16 mouse cellular contexts compared by ENCODE assay signal in genomic region chr9:112344792-112345191, GRCm38 (mm10).
DNase-seq lines count a peak whose midpoint lies in the region; ATAC-seq and TF ChIP-seq lines count a peak whose summit lies in the region.
"Had no signal": no experiment of that assay in that cellular context is flagged by ENCODE, and none has a peak within 500 bp of the region (broad histone marks: within the 10 kb centered on the region; RNA-seq: fewer than 3 reads in every experiment).

No protein-coding gene starts in this region.

- no peak overlapping the region for H3K27ac ChIP-seq in kidney, embryonic 15.5 days
- no peak overlapping the region for H3K27ac ChIP-seq in limb, embryonic 14.5 days (replicated peaks; ENCODE audit: low read depth, low read length)
- H3K27ac ChIP-seq: liver, embryonic 13.5 days; lung, embryonic 15.5 days; midbrain, embryonic 12.5 days had no signal

- 21% methylated on average over 1 of the region's 1 CpGs for WGBS in kidney, embryonic 15.5 days
- WGBS in limb, embryonic 14.5 days = 31% methylated on average over 1 of the region's 1 CpGs

- ATAC-seq in kidney, embryonic 15.5 days (replicated peaks; ENCODE audit: low FRiP score) = peak; percentile 74
- ATAC-seq in limb, embryonic 14.5 days (ENCODE audit: low FRiP score, low read depth) = peak; percentile 92

- no peaks in the 10 kb centered on the region for H3K9me3 ChIP-seq in kidney, embryonic 15.5 days (replicated peaks)
- H3K9me3 ChIP-seq in limb, embryonic 14.5 days (ENCODE audit: control insufficient read depth, low read length) = no peaks in the 10 kb centered on the region
- H3K9me3 ChIP-seq: liver, embryonic 13.5 days; lung, embryonic 15.5 days; midbrain, embryonic 12.5 days had no signal

- no peak overlapping the region for H3K9ac ChIP-seq in kidney, embryonic 15.5 days
- no peak overlapping the region for H3K9ac ChIP-seq in limb, embryonic 14.5 days (ENCODE audit: low read depth, low read length, severe bottlenecking)
- H3K9ac ChIP-seq: liver, embryonic 13.5 days; lung, embryonic 15.5 days; midbrain, embryonic 12.5 days had no signal

- no peak for TF ChIP-seq POLR2A in limb, embryonic 14.5 days (IDR thresholded peaks at IDR 0.05; ENCODE audit: borderline replicate concordance, extremely low read depth, insufficient read depth, insufficient read length)

- DNase-seq in kidney, adult 8-10 months = no peak
- peak; percentile 9 for DNase-seq in embryo, embryonic 11.5 days (ENCODE audit: low read depth, low spot score)
- peak; percentile 19 for DNase-seq in forelimb bud, embryonic 11.5 days (ENCODE audit: low read depth, low spot score)
- DNase-seq in limb, embryonic 14.5 days (ENCODE audit: low spot score) = peak; percentile 63
- DNase-seq in layer of hippocampus, adult 9-10 months (ENCODE audit: low spot score) = no peak
- DNase-seq in ovary, postnatal 36 days (ENCODE audit: low spot score) = no peak
- DNase-seq: cerebellum, adult 2 months; cerebellum, postnatal 36 days; kidney, adult 18-20 months; layer of hippocampus, postnatal 36 days; liver, embryonic 13.5 days; lung, postnatal 4 days; right cerebral cortex, postnatal 14 days had no signal

- no peaks in the 10 kb centered on the region for H3K36me3 ChIP-seq in kidney, embryonic 15.5 days
- no peaks in the 10 kb centered on the region for H3K36me3 ChIP-seq in limb, embryonic 14.5 days (ENCODE audit: control insufficient read depth, insufficient read depth, low read length)
- H3K36me3 ChIP-seq: liver, embryonic 13.5 days; lung, embryonic 15.5 days; midbrain, embryonic 12.5 days had no signal

- H3K4me2 ChIP-seq in kidney, embryonic 15.5 days = no peak overlapping the region
- H3K4me2 ChIP-seq in limb, embryonic 14.5 days (replicated peaks; ENCODE audit: low read depth, low read length, severe bottlenecking) = no peak overlapping the region
- H3K4me2 ChIP-seq: liver, embryonic 13.5 days; lung, embryonic 15.5 days; midbrain, embryonic 12.5 days had no signal

- H3K4me1 ChIP-seq in kidney, embryonic 15.5 days = no peaks in the 10 kb centered on the region
- H3K4me1 ChIP-seq in limb, embryonic 14.5 days (ENCODE audit: control insufficient read depth, insufficient read depth, low read length) = no peaks in the 10 kb centered on the region
- H3K4me1 ChIP-seq: liver, embryonic 13.5 days; lung, embryonic 15.5 days; midbrain, embryonic 12.5 days had no signal

- H3K27me3 ChIP-seq in kidney, embryonic 15.5 days = no peaks in the 10 kb centered on the region
- H3K27me3 ChIP-seq in limb, embryonic 14.5 days (ENCODE audit: control insufficient read depth, insufficient read depth, low read length) = no peaks in the 10 kb centered on the region
- H3K27me3 ChIP-seq: liver, embryonic 13.5 days; lung, embryonic 15.5 days; midbrain, embryonic 12.5 days had no signal

- H3K4me3 ChIP-seq in kidney, embryonic 15.5 days (replicated peaks) = no peak overlapping the region
- H3K4me3 ChIP-seq in limb, embryonic 14.5 days (replicated peaks; ENCODE audit: low read length) = no peak overlapping the region
- H3K4me3 ChIP-seq: liver, embryonic 13.5 days; lung, embryonic 15.5 days; midbrain, embryonic 12.5 days had no signal

Comparison
In these comparisons a context has a peak if more than half of its experiments do, and no peak if none do; other contexts are left out.
1. DNase-seq: peak in embryo, embryonic 11.5 days (single experiment), forelimb bud, embryonic 11.5 days (single experiment) and limb, embryonic 14.5 days (single experiment); none in kidney, adult 8-10 months (0 of 2), layer of hippocampus, adult 9-10 months (single experiment) and ovary, postnatal 36 days (single experiment).